Mouse (Mus musculus): ENCODE results near the gene Cntn5. TPM values are rescaled to one million over a fixed set of nuclear protein-coding genes. Genes with fewer than 3 reads are reported as not detected.
A peak's percentile ranks its signal among the peaks of the same experiment; 100 is the strongest.

Cntn5 gene
- polyA plus RNA-seq, 1 experiment from 2014 or later, result 1.7 TPM

- Histone ChIP-seq H3K27me3 (ENCODE audit: control insufficient read depth, insufficient read depth, low read length) (no peaks in the 10 kb centered on the region), H3K4me3 (ENCODE audit: low read depth, low read length) (no peak overlapping the region), H3K27ac (ENCODE audit: low read depth, low read length) (no peak overlapping the region), H3K4me2 (no peak overlapping the region), H3K9me3 (ENCODE audit: control insufficient read depth, low read length) (no peaks in the 10 kb centered on the region), H3K4me1 (ENCODE audit: control insufficient read depth, insufficient read depth, low read length) (no peaks in the 10 kb centered on the region), H3K9ac (ENCODE audit: low read length) (no peak overlapping the region), H3K36me3 (ENCODE audit: control insufficient read depth, insufficient read depth, low read length) (no peaks in the 10 kb centered on the region)
- DNase-seq (ENCODE audit: low spot score, missing footprints) (no peak), ATAC-seq (ENCODE audit: low FRiP score) (no peak)
Measured at GRCm38 (mm10) chr9:9707766-9708165, 1196.8 kb downstream of the Cntn5 start.

GRCm38 (mm10) chr9:9705180-9705579, 1199.4 kb downstream of the Cntn5 start:
- H3K27ac ChIP-seq (ENCODE audit: low read depth, low read length), result no peak overlapping the region
- H3K9ac ChIP-seq (ENCODE audit: low read length), result no peak overlapping the region
- no peaks in the 10 kb centered on the region for H3K4me1 ChIP-seq (ENCODE audit: control insufficient read depth, insufficient read depth, low read length)
- ATAC-seq (ENCODE audit: low FRiP score) (no peak), DNase-seq (ENCODE audit: low spot score, missing footprints) (no peak)
- no peaks in the 10 kb centered on the region for H3K9me3 ChIP-seq (ENCODE audit: control insufficient read depth, low read length)
- H3K4me3 ChIP-seq (ENCODE audit: low read depth, low read length), result no peak overlapping the region
- 97% methylated on average over 1 of the region's 1 CpGs for WGBS
- H3K27me3 ChIP-seq (ENCODE audit: control insufficient read depth, insufficient read depth, low read length), result no peaks in the 10 kb centered on the region
- H3K36me3 ChIP-seq (ENCODE audit: control insufficient read depth, insufficient read depth, low read length), result no peaks in the 10 kb centered on the region
- H3K4me2 ChIP-seq, result no peak overlapping the region

GRCm38 (mm10) chr9:9696636-9697035, 1207.9 kb downstream of the Cntn5 start:
- Histone ChIP-seq H3K36me3 (ENCODE audit: control insufficient read depth, insufficient read depth, low read length) (no peaks in the 10 kb centered on the region), H3K9ac (ENCODE audit: low read length) (no peak overlapping the region), H3K27ac (ENCODE audit: low read depth, low read length) (no peak overlapping the region), H3K27me3 (ENCODE audit: control insufficient read depth, insufficient read depth, low read length) (no peaks in the 10 kb centered on the region), H3K4me1 (ENCODE audit: control insufficient read depth, insufficient read depth, low read length) (no peaks in the 10 kb centered on the region), H3K4me3 (ENCODE audit: low read depth, low read length) (no peak overlapping the region), H3K9me3 (ENCODE audit: control insufficient read depth, low read length) (no peaks in the 10 kb centered on the region), H3K4me2 (no peak overlapping the region)
- DNase-seq (ENCODE audit: low spot score, missing footprints) (no peak), ATAC-seq (ENCODE audit: low FRiP score) (no peak)
- 73% methylated on average over 3 of the region's 3 CpGs for WGBS

GRCm38 (mm10) chr9:9682348-9682884, 1222.2 kb downstream of the Cntn5 start:
- H3K4me2 ChIP-seq, result no peak overlapping the region
- no peak for ATAC-seq (ENCODE audit: low FRiP score)
- H3K4me1 ChIP-seq (ENCODE audit: control insufficient read depth, insufficient read depth, low read length), result no peaks in the 10 kb centered on the region
- no peaks in the 10 kb centered on the region for H3K27me3 ChIP-seq (ENCODE audit: control insufficient read depth, insufficient read depth, low read length)
- H3K27ac ChIP-seq (ENCODE audit: low read depth, low read length), result no peak overlapping the region
- H3K4me3 ChIP-seq (ENCODE audit: low read depth, low read length), result no peak overlapping the region
- no peaks in the 10 kb centered on the region for H3K9me3 ChIP-seq (ENCODE audit: control insufficient read depth, low read length)
- H3K9ac ChIP-seq (ENCODE audit: low read length), result no peak overlapping the region
- 57% methylated on average over 5 of the region's 5 CpGs for WGBS
- no peaks in the 10 kb centered on the region for H3K36me3 ChIP-seq (ENCODE audit: control insufficient read depth, insufficient read depth, low read length)
- peak; percentile 59 for DNase-seq (ENCODE audit: low spot score, missing footprints)

- no peaks in the 10 kb centered on the region for H3K9me3 ChIP-seq (ENCODE audit: control insufficient read depth, low read length)
- 85% methylated on average over 4 of the region's 4 CpGs for WGBS
- no peak overlapping the region for H3K27ac ChIP-seq (ENCODE audit: low read depth, low read length)
- no peaks in the 10 kb centered on the region for H3K27me3 ChIP-seq (ENCODE audit: control insufficient read depth, insufficient read depth, low read length)
- H3K9ac ChIP-seq (ENCODE audit: low read length), result no peak overlapping the region
- no peak for ATAC-seq (ENCODE audit: low FRiP score)
- H3K4me3 ChIP-seq (ENCODE audit: low read depth, low read length), result no peak overlapping the region
- peak; percentile 60 for DNase-seq (ENCODE audit: low spot score, missing footprints)
- H3K4me1 ChIP-seq (ENCODE audit: control insufficient read depth, insufficient read depth, low read length), result 0 out of 2 replicates have a peak, but pooled peaks cover 2% of the 10 kb centered on the region
- no peaks in the 10 kb centered on the region for H3K36me3 ChIP-seq (ENCODE audit: control insufficient read depth, insufficient read depth, low read length)
- no peak overlapping the region for H3K4me2 ChIP-seq
Measured at GRCm38 (mm10) chr9:9676078-9676477, 1228.5 kb downstream of the Cntn5 start.

- H3K9ac ChIP-seq (ENCODE audit: low read length), result no peak overlapping the region
- no peak for ATAC-seq (ENCODE audit: low FRiP score)
- 93% methylated on average over 5 of the region's 5 CpGs for WGBS
Measured at GRCm38 (mm10) chr9:9674531-9674930, 1230.0 kb downstream of the Cntn5 start.

GRCm38 (mm10) chr9:9673277-9674049, 1231.1 kb downstream of the Cntn5 start:
- H3K36me3 ChIP-seq (ENCODE audit: control insufficient read depth, insufficient read depth, low read length), result no peaks in the 10 kb centered on the region
- WGBS, result 14% methylated on average over 13 of the region's 13 CpGs
- no peak overlapping the region for H3K4me3 ChIP-seq (ENCODE audit: low read depth, low read length)
- no peak overlapping the region for H3K27ac ChIP-seq (ENCODE audit: low read depth, low read length)
- no peak overlapping the region for H3K9ac ChIP-seq (ENCODE audit: low read length)
- peak; percentile 87 for DNase-seq (ENCODE audit: low spot score, missing footprints)
- H3K9me3 ChIP-seq (ENCODE audit: control insufficient read depth, low read length), result no peaks in the 10 kb centered on the region
- H3K4me2 ChIP-seq, result no peak overlapping the region
- H3K4me1 ChIP-seq (ENCODE audit: control insufficient read depth, insufficient read depth, low read length), result 0 out of 2 replicates have a peak, but pooled peaks cover 2% of the 10 kb centered on the region
- ATAC-seq (ENCODE audit: low FRiP score), result peak; percentile 61; the same call in 1 of the 2 replicates
- no peaks in the 10 kb centered on the region for H3K27me3 ChIP-seq (ENCODE audit: control insufficient read depth, insufficient read depth, low read length)

More at GRCm38 (mm10) chr9:9674531-9674930, 1230.0 kb downstream of the Cntn5 start:
- H3K4me3 ChIP-seq (ENCODE audit: low read depth, low read length), result no peak overlapping the region
- H3K27ac ChIP-seq (ENCODE audit: low read depth, low read length), result no peak overlapping the region
- DNase-seq (ENCODE audit: low spot score, missing footprints), result peak; percentile 8
- no peaks in the 10 kb centered on the region for H3K9me3 ChIP-seq (ENCODE audit: control insufficient read depth, low read length)
- no peaks in the 10 kb centered on the region for H3K36me3 ChIP-seq (ENCODE audit: control insufficient read depth, insufficient read depth, low read length)
- H3K4me2 ChIP-seq, result no peak overlapping the region
- H3K4me1 ChIP-seq (ENCODE audit: control insufficient read depth, insufficient read depth, low read length), result 0 out of 2 replicates have a peak, but pooled peaks cover 2% of the 10 kb centered on the region
- no peaks in the 10 kb centered on the region for H3K27me3 ChIP-seq (ENCODE audit: control insufficient read depth, insufficient read depth, low read length)

- no peaks in the 10 kb centered on the region for H3K27me3 ChIP-seq (ENCODE audit: control insufficient read depth, insufficient read depth, low read length)
- no peak overlapping the region for H3K27ac ChIP-seq (ENCODE audit: low read depth, low read length)
- H3K9me3 ChIP-seq (ENCODE audit: control insufficient read depth, low read length), result no peaks in the 10 kb centered on the region
- no peak overlapping the region for H3K9ac ChIP-seq (ENCODE audit: low read length)
- ATAC-seq (ENCODE audit: low FRiP score) (no peak), DNase-seq (ENCODE audit: low spot score, missing footprints) (no peak)
- H3K4me3 ChIP-seq (ENCODE audit: low read depth, low read length), result no peak overlapping the region
- WGBS, result 88% methylated on average over 3 of the region's 3 CpGs
- no peaks in the 10 kb centered on the region for H3K4me1 ChIP-seq (ENCODE audit: control insufficient read depth, insufficient read depth, low read length)
- H3K4me2 ChIP-seq, result no peak overlapping the region
- H3K36me3 ChIP-seq (ENCODE audit: control insufficient read depth, insufficient read depth, low read length), result no peaks in the 10 kb centered on the region
Measured at GRCm38 (mm10) chr9:9653463-9653862, 1251.1 kb downstream of the Cntn5 start.

GRCm38 (mm10) chr9:9647361-9647760, 1257.2 kb downstream of the Cntn5 start:
- no peak for ATAC-seq (ENCODE audit: low FRiP score)
- H3K27me3 ChIP-seq (ENCODE audit: control insufficient read depth, insufficient read depth, low read length), result no peaks in the 10 kb centered on the region

More at GRCm38 (mm10) chr9:9647361-9647760, 1257.2 kb downstream of the Cntn5 start:
- DNase-seq (ENCODE audit: low spot score, missing footprints), result no peak
- H3K27ac ChIP-seq (ENCODE audit: low read depth, low read length), result no peak overlapping the region
- no peaks in the 10 kb centered on the region for H3K36me3 ChIP-seq (ENCODE audit: control insufficient read depth, insufficient read depth, low read length)
- H3K4me3 ChIP-seq (ENCODE audit: low read depth, low read length), result no peak overlapping the region
- no peak overlapping the region for H3K9ac ChIP-seq (ENCODE audit: low read length)
- H3K4me2 ChIP-seq, result no peak overlapping the region
- 78% methylated on average over 3 of the region's 3 CpGs for WGBS
- H3K4me1 ChIP-seq (ENCODE audit: control insufficient read depth, insufficient read depth, low read length), result no peaks in the 10 kb centered on the region
- H3K9me3 ChIP-seq (ENCODE audit: control insufficient read depth, low read length), result no peaks in the 10 kb centered on the region

Measured in midbrain, embryonic 11.5 days (tissue).